Mouse (Mus musculus) gastrocnemius, adult 18-20 months (tissue): Measurements from ENCODE around the gene Eif3d. TPM values are rescaled to one million over a fixed set of nuclear protein-coding genes. Genes with fewer than 3 reads are reported as not detected.

Experiments used
- DNase-seq: peaks from one replicate; pipeline ENCODE4 v3.0.0; 2021; ENCODE audit warnings: low spot score
- total RNA-seq, 2 experiments: library from RNA; stranded (reverse); gene quantifications; 2 replicates each; pipeline ENCODE4 v1.2.3; 2021

Gene Eif3d
- total RNA-seq, 2 experiments from 2014 or later = 55.8 to 61.7 TPM

DNA sequence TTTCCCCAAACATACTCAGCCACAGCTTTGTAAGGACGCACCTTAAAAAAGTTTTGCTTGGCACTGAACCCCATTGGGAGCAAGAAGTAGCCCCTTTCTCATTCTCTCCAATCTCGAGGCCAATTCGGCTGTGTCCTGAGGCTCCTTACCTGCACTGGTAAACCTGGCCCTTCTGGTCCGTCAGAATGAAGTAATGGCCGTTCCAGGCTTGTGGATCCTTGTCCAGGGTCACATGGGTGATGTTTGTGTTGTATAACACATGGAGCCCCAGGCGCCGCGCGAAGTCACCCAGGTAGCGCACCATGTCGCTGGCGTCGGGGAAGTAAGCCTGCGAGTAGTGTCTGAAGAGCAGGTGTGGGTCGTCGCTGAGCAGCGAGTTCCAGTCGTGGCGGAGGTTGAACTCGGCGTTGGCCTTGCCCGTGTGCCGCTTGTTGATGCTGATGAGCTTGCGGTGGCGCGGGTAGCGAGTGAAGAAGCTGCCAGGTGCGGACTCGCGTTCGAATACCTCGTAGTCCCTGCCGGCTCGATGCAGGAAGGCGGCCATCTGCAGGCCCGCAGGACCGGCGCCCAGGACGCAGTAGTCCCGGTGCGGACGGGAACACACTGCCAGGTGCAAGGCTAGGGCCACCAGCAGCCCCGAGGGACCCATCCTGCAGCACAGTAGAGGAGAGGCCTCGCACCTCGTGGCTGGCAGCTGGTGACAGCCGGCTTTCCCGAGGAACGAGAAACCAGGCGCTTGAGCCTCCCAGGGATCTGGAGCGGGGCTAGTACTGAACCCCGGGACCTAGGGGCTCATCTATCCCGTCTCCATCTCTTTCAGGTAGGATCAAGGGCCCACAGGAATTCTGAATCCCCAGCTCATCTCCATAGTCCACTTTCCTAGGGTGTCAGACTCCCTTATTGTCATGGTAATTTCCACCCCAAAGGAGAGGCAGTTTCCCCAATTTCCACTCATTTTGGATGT, 14.9 kb downstream of the Eif3d start:
- DNase-seq = no peak

DNA sequence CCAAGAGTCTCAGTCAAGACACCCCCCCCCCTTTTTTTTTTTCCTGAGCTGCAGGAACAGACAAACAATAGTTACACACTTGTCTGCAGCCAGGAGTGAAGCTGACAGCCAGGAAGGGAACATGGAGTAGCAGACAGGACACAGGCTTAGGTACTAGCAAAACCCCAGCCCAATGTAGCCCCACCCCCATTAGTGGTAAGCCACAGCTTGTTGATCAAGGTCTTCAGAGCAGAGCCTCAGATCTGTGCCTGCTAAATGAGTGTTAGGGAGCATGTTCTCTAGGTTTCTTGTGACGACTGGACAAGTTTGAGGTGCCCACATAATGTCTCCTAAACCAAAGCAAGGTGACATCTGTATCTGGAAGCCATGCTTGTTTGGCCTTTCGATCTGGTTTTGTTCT, 16.3 kb downstream of the Eif3d start:
- no peak for DNase-seq

- no peak for DNase-seq
These were observed 17.7 kb downstream of the Eif3d start for GRCm38 (mm10) chr15:77952921-77953320.

DNA sequence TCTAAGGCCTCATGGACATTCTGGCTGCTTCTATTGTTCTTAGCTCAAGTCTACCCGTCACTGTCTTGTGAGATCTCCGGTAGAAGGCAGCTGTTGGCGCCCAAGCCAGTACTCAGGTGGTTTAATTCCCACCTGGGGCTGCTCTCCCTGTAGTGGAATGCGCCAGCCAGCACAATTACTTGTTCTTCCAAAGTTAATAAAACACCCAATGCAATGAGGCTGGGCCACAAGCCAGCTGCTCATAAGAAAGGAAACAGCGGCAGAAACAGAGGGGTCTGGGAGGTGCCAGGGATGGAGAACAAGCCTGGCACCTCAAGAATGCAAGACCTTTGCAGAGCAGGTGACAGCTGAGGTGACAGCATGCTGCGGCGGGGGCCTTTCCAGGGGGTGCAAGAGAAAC, 21.6 kb downstream of the Eif3d start:
- DNase-seq = no peak

DNA sequence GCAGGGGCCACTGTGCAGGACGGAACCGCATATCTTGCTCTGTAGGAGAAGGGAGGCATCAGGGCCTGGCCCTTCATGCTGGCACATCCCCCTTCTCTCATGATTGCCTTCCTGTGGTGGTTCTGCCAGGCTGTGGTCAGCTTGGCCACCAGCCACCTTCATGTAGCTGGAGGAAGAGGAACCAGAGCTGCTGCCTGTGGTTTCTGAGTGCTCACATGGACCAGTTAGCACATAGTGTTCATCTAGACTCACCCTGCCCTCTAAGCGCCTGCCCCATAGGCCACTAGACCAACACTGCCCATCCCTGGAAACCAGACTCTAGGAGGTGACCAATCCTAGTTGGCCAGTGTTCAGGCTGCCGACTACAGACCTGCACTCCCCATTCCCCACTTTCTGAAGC, 24.9 kb downstream of the Eif3d start:
- peak; percentile 30 for DNase-seq

GRCm38 (mm10) chr15:77941563-77941962, 29.1 kb downstream of the Eif3d start:
- DNase-seq = no peak

DNA sequence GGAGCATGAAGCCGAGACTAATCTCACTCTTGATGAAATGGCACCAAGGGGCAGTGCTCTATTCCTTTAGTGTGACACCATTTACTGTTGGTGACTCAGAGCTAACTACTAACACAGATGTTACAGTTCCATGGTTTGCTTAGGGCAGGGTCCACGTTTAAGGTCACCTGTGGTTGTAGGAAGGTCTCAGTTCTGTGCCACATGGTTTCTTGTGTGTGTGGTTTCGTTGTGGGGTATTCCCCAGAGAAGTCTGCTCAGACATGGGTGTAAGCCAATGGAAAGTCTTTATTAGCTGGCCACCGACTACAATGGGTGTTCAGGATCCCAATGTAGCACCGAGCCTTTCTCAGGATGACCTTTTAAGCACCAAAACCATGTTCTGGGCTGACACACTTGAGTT, 32.1 kb downstream of the Eif3d start:
- DNase-seq = no peak

GRCm38 (mm10) chr15:77935673-77936375, 34.8 kb downstream of the Eif3d start:
- DNase-seq = no peak

- no peak for DNase-seq
These were observed 35.6 kb downstream of the Eif3d start for GRCm38 (mm10) chr15:77934968-77935367.

GRCm38 (mm10) chr15:77934326-77934725, 36.3 kb downstream of the Eif3d start:
- peak; percentile 30 for DNase-seq

DNA sequence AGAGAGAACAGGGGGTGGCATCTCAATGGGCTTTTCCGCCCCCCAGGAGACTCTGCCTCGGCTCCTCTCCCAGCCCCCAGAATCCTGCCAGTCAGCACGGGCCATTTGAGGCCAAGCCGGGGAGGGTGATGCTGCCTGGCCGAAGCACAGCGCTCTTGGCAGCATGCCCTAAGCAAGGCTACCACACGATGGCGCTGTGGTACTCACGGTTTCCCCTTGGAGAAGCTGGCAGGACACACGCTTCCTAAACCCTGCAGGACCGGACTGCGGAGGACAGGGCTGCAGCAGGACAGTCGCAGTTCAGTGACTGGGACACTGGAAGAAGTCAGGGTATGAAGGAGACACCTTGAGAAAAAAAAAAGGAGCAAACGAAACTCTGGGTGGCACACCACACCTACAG, 36.8 kb downstream of the Eif3d start:
- peak; percentile 100 for DNase-seq

GRCm38 (mm10) chr15:77933222-77933621, 37.4 kb downstream of the Eif3d start:
- no peak for DNase-seq

- DNase-seq = no peak
These were observed 39.0 kb downstream of the Eif3d start for GRCm38 (mm10) chr15:77931689-77932016.

- no peak for DNase-seq
These were observed 39.5 kb downstream of the Eif3d start for GRCm38 (mm10) chr15:77930986-77931688.

- no peak for DNase-seq
These were observed 40.8 kb downstream of the Eif3d start for GRCm38 (mm10) chr15:77929804-77930203.

DNA sequence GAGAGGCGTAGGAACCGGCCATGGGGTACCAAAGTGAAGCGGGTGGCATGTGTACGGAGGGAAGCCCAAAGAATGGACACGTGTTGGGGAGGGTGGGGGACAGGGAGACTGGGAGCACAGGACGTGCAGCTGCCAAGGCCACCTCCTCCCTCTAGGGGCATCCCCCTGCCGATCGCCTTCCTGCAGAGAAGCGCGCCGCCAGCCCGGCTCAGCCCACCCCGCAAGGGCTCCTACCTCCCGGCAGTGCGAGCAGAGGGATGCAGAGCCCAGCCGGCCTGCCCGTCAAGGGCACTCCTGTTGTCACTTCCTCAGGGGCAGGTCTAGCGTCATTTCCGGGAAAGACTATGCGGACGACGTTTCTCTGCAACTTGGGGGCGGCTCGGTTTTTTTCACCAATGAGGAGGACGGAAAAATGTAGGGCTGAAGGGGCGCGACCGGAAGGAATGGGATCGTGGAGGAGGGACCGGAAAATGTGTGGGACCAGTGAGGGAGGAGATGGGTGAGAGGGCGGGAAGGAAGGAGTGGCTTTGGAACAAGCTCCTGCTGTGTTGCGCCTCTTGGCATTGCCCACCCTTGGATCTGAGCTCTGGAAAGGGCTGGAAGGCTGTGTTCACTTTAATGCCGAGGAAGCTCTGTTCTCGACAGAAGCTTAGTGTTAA, 41.8 kb downstream of the Eif3d start, which contains the start of gene Txn2:
Gene Txn2, minus strand, starts transcription at position 334 of the 659 bp plus-strand sequence.
- peak; percentile 99 for DNase-seq

GRCm38 (mm10) chr15:77928091-77928490, 42.5 kb downstream of the Eif3d start:
- no peak for DNase-seq

DNA sequence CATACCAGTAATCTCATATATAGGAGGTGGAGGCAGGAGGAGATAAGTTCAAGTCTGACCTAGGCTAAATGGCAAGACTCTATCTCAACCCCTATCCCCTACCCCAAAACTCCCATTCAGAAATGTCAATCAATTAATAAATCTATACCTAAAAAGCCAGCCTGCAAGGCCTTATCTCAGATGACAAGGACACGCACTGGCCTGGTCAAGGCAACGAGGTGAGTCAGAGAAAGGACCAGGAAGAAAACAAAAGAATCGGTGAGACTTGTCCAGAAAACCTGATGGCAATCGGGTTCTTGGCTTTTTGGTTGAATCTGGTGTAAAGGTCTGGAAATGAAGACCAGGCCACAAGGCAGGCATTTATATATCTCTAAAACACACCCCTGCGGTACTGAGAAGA, 43.7 kb downstream of the Eif3d start:
- DNase-seq = no peak

DNA sequence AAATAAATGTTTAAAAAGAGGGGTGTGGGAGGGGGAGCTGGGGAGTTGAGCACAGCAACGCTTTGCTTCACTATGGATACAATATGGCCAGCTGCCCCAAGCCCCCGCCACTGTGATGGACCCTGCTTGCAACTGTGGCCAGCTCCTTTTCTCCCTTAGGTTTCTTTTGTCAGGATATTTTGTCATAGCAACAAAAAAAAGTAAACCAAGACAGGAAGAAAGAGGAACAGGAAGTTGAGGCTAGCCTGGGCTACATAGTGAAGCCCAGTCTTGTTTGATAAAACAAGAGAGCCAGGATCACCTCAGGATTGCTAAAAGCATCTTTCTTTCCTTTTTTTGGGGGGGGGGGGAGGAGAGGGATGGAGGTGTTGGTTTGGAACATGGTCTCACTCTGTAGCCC, 45.4 kb downstream of the Eif3d start:
- DNase-seq = no peak

- DNase-seq = no peak
These were observed 47.2 kb downstream of the Eif3d start for GRCm38 (mm10) chr15:77923267-77924035.

DNA sequence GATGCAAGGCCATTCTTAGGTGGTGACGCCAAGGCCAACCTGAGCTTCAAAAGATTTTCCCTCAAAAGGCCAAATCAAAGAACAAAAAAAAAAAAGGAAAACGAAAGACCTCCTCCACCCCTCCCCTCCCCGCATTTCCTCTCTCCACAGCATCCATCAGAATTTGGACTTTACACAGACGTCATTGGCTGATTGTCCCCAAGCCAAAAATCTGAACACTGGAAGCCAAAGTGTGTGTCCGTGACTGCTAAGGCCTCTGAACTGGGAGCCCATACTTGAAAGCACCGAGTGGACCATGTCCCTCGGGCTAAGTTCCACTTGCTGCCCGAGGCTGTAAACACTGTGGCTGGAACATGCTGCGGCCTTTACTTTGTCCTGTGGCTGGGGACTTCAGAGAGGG, 47.9 kb downstream of the Eif3d start:
- no peak for DNase-seq
